Mouse (Mus musculus) olfactory bulb, adult 2 months (tissue): ENCODE measurements around the gene Ahctf1. TPM values are rescaled to one million over a fixed set of nuclear protein-coding genes. Genes with fewer than 3 reads are reported as not detected.
"Not testable (repeated sequence)": the region's sequence is repeated elsewhere in the genome, so short reads cannot be mapped to it uniquely, and the experiment has no call there.

ENCODE experiments used
- H3K27ac ChIP-seq: fragments of 200-500 bp; 2 replicates; pipeline ENCODE4 v1.5.1; 2012; ENCODE audit warnings: low read depth, low read length; ENCODE audit not compliant: insufficient read depth
- H3K4me1 ChIP-seq: fragments of 200-500 bp; 2 replicates; pipeline ENCODE4 v1.6.1; 2012; ENCODE audit warnings: low read length; ENCODE audit not compliant: control insufficient read depth, insufficient read depth
- H3K4me3 ChIP-seq: fragments of 200-500 bp; 2 replicates; pipeline ENCODE4 v1.5.1; 2012; ENCODE audit warnings: mild to moderate bottlenecking, low read depth, low read length, moderate library complexity; ENCODE audit not compliant: insufficient read depth
- CTCF ChIP-seq: fragments of 200-500 bp; IDR thresholded peaks from 2 replicates; pipeline ENCODE4 v1.5.1; 2012; ENCODE audit warnings: low read depth, mild to moderate bottlenecking, low read length, moderate library complexity; ENCODE audit not compliant: insufficient read depth
- POLR2A ChIP-seq: fragments of 200-500 bp; IDR thresholded peaks from 2 replicates; pipeline ENCODE4 v1.6.1; 2012; ENCODE audit warnings: mild to moderate bottlenecking, low read depth, low read length, moderate library complexity; ENCODE audit not compliant: insufficient read depth
- WGBS: fragments of 180-500 bp; shearing (Covaris S2); methylation state at CpG from one replicate; pipeline ENCODE4 v1.1.7; 2018; 5-methylcytosine and 5-hydroxymethylcytosine counted together
- polyA plus RNA-seq: library from polyadenylated mRNA; stranded (reverse); fragments of >200 nt; gene quantifications from 2 replicates; pipeline ENCODE4 v1.2.4, GENCODE M21; 2012; ENCODE audit warnings: low replicate concordance; ENCODE audit not compliant: missing spikeins, insufficient read depth, insufficient read length

The Ahctf1 gene
- polyA plus RNA-seq, 1 experiment, result not detected

- WGBS, result 90% methylated on average over 3 of the region's 3 CpGs
- Histone ChIP-seq H3K4me3 (no peak overlapping the region), H3K27ac (no peak overlapping the region), H3K4me1 (no peaks in the 10 kb centered on the region)
- TF ChIP-seq POLR2A, result no peak
- no peak for TF ChIP-seq CTCF
Measured at GRCm38 (mm10) chr1:179731391-179731790, 72.1 kb downstream of the Ahctf1 start.

- 91% methylated on average over 10 of the region's 10 CpGs for WGBS
- no peak overlapping the region for H3K27ac ChIP-seq
- TF ChIP-seq POLR2A (no peak), CTCF (no peak)
Measured at GRCm38 (mm10) chr1:179728661-179729060, 74.8 kb downstream of the Ahctf1 start.

GRCm38 (mm10) chr1:179722811-179723469, 80.5 kb downstream of the Ahctf1 start:
- 75% methylated on average over 8 of the region's 8 CpGs for WGBS
- no peak overlapping the region for H3K27ac ChIP-seq
- TF ChIP-seq CTCF (no peak), POLR2A (no peak)
- H3K4me1 ChIP-seq, result no peaks in the 10 kb centered on the region
- no peak overlapping the region for H3K4me3 ChIP-seq

More at GRCm38 (mm10) chr1:179728661-179729060, 74.8 kb downstream of the Ahctf1 start:
- Histone ChIP-seq H3K4me1 (no peaks in the 10 kb centered on the region), H3K4me3 (no peak overlapping the region)

- Histone ChIP-seq H3K4me3 (no peak overlapping the region), H3K27ac (no peak overlapping the region), H3K4me1 (no peaks in the 10 kb centered on the region)
- TF ChIP-seq CTCF (no peak), POLR2A (no peak)
- 80% methylated on average over 4 of the region's 4 CpGs for WGBS
Measured at GRCm38 (mm10) chr1:179715786-179716185, 87.7 kb downstream of the Ahctf1 start.

GRCm38 (mm10) chr1:179715289-179715688, 88.2 kb downstream of the Ahctf1 start:
- not testable (repeated sequence) for H3K4me1 ChIP-seq, H3K27ac ChIP-seq, H3K4me3 ChIP-seq
- WGBS, result 86% methylated on average over 4 of the region's 4 CpGs

- TF ChIP-seq CTCF (no peak), POLR2A (no peak)
- Histone ChIP-seq H3K4me1 (peaks cover 6% of the 10 kb centered on the region), H3K4me3 (no peak overlapping the region), H3K27ac (no peak overlapping the region)
- 83% methylated on average over 3 of the region's 3 CpGs for WGBS
Measured at GRCm38 (mm10) chr1:179713367-179713766, 90.1 kb downstream of the Ahctf1 start.

GRCm38 (mm10) chr1:179712658-179713057, 90.8 kb downstream of the Ahctf1 start:
- H3K4me3 ChIP-seq, result no peak overlapping the region
- peaks cover 6% of the 10 kb centered on the region for H3K4me1 ChIP-seq
- H3K27ac ChIP-seq, result no peak overlapping the region
- 94% methylated on average over 7 of the region's 7 CpGs for WGBS
- TF ChIP-seq CTCF (no peak), POLR2A (no peak)

- peaks cover 6% of the 10 kb centered on the region for H3K4me1 ChIP-seq
- H3K4me3 ChIP-seq, result no peak overlapping the region
- H3K27ac ChIP-seq, result no peak overlapping the region
- 97% methylated on average over 5 of the region's 5 CpGs for WGBS
- TF ChIP-seq CTCF, result no peak
- no peak for TF ChIP-seq POLR2A
Measured at GRCm38 (mm10) chr1:179710739-179711138, 92.7 kb downstream of the Ahctf1 start.

GRCm38 (mm10) chr1:179709390-179709789, 94.1 kb downstream of the Ahctf1 start:
- peaks cover 6% of the 10 kb centered on the region for H3K4me1 ChIP-seq
- WGBS, result 31% methylated on average over 6 of the region's 6 CpGs
- no peak for TF ChIP-seq CTCF
- no peak overlapping the region for H3K4me3 ChIP-seq
- no peak overlapping the region for H3K27ac ChIP-seq

GRCm38 (mm10) chr1:179705154-179705553, 98.3 kb downstream of the Ahctf1 start:
- no peak overlapping the region for H3K4me3 ChIP-seq
- no peak overlapping the region for H3K27ac ChIP-seq
- TF ChIP-seq POLR2A (no peak), CTCF (no peak)
- 60% methylated on average over 6 of the region's 6 CpGs for WGBS
- peaks cover 6% of the 10 kb centered on the region for H3K4me1 ChIP-seq
